Mouse (Mus musculus) retina, postnatal 1 day (tissue): ENCODE measurements at regions not wholly inside any gene's neighbourhood (a gene's known extent, or its start where the extent isn't known, plus 50 kb on each side); places are given as distances from the start of the nearest gene placed in this dataset.

ENCODE experiments used
- DNase-seq: peaks from one replicate; pipeline ENCODE4 v3.0.0-alpha.2; 2012

DNA sequence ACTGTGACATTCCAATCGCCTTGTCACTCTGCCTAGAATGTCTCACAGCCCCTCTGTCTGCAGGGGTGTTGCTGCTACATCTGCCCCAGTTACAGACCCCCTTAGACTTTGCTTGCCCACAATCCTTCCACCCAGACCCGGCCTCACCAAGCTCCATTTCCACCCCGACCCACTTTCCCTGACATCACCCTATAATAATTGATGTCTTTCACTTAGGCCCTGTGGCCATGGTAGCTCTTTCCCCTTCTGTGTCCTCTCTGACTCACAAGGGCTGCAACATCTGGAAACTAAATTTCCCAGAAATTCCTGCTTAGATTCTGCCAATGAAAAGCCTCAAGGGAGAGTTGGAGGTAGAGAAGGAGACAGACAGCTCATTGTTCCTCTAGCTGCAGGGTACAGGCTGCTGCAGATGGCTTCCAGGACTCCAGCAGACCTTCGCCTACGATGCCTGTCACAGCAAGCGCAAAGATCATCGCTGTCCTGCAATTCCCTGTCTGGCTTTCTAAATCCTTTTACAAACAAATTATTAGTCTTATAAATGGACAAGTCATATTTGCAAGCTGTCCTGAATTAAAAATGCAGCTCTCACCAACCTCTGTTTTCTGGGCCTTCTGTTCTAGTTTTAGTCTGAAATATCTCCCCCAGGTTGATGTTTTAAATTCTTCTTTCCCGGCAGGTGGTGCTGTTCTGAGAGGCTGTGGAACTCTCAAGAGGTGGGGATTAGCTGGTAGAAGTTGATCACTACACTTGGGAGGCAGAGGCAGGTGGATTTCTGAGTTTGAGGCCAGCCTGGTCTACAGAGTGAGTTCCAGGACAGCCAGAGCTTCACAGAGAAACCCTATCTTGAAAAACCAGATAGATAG, 104.9 kb upstream of the Oxgr1 start:
- DNase-seq, result peak; percentile 31

DNA sequence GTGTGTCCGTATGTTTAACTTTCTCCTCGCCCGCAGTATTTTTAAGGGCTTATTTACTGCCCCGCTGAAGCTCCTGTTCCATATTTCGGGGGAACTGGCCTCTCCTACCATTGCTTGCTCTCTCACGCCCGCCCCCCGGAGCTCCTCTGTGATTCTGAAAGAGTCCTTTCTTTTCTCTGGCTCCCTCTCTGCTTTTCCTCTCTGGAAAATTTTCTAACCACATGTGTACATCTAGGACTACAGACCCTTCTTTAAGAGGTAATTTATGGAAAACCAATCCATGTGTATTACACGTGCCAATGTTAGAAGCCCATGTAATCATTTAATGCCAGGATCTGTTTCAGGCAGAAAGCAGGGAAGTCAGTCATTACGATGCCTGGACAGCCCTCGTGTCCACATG, 106.6 kb upstream of the Oxgr1 start:
- no peak for DNase-seq

DNA sequence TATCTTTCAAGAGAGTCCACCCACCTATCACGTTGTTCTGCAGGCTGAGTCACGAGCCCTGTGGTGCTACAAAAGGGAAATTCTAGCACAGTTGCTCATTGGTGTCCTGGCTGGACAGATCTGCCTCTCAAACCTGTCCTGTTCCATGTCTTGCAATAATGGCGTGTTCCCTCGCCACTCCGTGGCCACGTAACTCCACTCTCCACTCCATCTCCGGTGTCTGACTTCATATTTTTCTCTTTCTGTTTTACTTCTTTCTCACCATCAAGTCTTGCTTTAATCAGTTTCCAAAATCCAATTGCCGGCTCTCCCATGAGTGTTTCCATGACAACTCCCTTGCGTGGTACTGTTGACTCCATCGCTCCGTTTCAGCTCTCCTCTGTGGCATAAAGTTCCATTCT, 107.1 kb upstream of the Oxgr1 start:
- DNase-seq, result no peak

DNA sequence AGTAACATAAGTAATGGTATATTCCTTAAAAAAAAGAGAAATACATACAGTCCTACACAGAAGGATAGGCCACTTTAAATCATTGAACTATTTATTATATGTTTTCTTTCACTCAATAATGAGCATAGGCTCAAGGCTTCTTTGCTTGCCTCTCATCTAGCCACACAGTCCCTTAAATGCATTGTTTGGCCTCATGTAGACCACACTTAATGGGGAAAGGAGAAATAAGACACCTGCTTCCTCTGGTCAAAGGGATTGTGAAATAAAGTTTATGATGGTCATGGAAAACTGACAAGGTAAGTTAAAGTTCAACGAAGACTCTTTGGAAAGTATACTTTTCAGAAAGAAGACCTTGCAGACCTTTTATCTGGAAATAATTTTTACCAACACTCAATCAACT, 108.4 kb upstream of the Oxgr1 start:
- DNase-seq, result no peak

DNA sequence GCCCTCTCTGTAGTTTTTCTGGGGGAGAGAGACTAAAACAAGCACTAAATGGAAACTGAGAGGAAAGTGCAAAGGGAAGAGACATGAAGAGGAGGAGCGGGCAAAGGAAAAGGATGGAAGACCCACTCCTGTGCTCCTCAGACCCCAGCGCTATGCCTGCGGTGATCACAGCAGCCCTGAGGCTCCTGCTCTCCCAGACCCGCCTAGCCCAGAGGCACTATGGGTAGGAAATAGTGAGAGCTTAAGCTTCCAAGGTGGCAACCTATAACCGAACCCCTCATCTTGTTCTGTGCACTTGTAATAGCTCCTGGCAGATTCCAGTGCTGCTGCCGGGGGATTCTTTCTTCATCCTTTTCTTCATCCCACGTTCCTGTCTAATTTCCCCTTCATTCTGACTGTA, 112.2 kb upstream of the Oxgr1 start:
- no peak for DNase-seq

DNA sequence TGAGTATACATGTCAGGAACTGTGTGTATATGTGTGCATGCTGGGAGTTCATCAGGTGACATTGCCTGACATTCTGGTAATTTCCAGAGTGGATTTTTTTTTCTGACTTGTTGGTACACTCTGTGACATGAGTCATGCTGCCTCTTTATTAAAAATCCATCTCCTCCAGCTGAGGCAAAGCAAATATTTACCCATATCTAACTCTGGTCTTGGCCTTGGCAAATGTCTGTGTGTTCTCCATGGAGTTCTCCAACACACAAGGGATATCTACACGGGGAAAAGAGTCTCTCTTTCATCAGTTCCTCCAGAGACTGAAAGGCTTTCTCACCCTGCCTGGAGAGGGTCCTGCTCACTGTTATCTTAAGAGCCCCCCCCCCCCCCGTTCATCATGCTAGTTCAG, 111.3 kb upstream of the Mbnl2 start:
- no peak for DNase-seq

DNA sequence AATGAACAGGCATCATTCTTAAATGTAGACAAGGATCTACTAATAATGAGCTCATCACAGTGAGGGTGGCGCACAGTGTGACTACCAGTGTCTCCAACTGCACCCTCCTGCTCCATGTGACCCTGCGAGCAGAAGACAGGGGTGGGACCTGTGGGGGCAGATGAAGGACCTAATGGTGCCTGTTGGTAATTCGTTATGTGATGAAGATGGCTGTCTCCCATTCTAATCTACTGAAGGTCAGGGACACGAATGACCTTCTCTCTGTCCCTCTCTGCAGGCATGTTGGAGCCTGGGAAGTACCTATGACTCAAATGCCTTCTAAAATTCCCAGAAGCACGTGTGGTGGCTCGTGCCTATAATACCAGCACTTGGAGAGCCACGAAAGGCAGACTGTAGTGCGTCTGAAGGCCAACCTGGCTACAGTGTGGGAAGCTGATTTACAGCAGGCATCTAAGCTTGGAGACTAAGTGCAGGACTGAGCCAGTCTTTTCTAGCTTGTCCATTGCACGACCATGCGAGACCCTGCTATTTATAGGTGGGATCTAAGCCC, 109.9 kb upstream of the Mbnl2 start:
- DNase-seq, result no peak

DNA sequence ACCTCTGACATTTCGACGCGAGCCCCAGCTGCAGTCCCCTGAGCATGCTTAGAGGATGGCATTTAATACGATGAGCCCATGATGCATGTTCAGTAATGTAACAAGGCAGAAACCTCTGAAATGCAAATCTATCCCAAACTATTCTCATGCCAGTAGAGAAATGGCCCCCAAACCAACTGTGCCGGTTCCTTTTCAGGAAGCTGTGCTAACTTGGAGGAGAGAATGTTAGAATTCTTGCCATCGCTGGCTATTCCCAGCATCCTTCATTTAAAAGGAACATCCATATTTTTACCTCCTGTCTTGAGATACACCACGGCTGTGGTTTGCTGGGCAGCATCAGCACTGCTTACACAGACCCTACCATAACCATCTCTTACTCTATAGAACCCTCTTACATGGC, 104.7 kb upstream of the Mbnl2 start:
- no peak for DNase-seq

DNA sequence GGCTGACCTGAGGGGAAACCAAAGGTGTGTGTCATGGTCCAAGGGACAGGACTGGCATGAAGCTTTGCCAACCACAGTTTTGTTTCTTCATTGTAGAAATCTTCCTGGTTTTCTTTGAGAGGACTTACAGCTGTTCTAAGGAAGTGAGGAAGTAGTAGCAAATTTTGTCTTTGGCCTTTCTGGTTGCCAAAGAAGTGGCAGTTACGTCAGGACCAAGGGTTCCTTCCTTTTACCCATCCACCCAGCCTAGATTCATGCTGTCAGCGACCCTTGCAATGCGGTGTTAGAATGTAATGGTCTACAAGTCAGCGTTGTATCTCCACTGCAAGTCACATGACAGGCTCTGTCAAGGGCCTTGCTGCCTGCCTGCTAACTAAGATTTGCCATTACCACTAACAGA, 103.4 kb upstream of the Mbnl2 start:
- no peak for DNase-seq

DNA sequence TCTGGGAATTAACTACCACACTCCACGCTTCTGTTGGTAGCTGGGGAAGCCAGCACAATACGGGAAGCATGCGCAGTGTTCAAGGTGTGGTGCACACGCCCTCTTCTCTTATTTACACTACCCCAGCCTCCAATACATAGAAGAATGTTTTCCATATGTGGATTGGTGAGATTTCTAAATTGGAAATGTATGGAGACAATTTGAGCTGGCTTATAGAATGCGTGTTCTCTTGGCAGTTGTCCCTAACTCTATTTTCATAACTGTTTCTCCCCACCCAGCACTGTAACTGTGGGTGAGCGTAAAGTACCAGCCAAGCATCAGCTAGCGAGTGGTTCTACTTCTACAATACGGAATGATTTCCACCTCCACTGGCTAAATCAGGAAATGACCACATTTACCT, 102.6 kb upstream of the Mbnl2 start:
- DNase-seq, result no peak

DNA sequence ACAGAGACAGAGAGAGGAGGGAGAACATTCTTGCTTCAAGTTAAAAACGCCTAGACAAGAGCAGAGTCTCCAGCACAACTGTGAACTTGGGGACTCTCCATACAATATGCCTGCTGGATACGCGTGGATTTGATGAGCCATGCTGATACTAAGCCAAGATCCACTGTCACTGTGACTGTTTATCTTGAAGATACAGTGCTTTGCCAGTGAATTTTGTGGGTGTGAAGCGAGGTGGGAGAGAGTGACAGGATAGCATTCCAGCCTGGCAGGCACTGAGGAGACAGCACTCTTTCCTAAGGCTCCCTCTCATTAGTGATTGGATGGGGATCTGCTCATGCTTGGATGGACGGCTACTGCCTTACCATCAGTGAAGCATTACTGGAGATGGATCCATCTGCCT, 100.9 kb upstream of the Mbnl2 start:
- DNase-seq, result no peak

DNA sequence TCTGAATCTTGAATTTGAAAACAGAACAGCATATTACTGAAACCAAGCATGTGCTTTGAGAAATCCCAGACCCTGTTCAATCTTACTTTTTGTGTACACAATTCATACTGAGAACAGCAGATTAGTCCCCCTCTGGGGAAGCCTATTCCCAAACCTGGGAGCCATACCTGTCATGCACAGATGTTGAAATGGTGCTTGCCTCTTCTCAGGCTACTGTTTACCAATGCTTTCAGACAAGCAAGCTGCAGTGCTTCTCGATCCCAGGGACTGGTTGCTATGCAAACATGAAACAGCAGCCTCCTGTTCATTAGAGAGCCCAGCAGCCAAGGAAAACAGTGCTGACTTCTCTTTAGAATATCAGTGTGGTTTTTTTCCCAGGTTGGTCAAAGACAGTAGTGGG, 80.3 kb upstream of the Mbnl2 start:
- DNase-seq, result no peak

DNA sequence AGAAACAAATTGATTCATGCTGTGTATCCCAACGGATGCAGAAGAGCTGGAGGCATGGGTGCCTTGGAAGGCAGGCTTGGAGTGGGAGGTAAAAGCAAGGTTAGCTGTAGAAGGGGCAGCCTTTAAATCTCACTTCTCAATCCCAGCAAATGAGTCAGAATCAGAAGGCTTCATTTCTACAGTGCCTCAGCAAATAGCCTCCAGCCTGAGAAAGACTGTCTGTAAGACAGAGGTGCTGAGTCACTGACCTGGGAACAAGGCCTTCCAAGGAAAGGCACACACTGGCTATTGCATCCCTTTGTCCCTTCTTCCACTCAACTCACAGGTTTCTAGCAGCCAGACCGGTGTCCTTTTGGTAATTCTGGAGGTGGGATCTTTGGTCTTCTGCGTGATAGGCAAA, 63.7 kb upstream of the Mbnl2 start:
- DNase-seq, result no peak

DNA sequence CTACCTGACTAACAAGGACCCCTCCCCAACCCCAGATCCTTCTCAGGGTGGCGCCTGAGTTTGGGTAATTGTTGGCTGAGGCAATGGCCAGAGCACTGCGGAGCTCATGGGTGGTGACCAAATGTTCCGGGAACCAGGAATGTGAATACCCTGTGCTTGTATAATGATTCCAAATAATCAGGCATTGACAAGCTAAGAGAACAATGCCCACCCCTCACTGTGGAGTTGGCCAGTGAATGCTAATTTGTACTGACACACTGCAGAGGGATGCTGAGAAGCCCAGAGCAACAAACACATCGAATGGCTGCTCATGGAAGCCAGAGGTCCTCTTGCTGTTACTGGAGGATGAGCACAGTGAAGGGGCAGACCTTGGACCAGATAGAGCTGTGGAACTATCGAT, 62.8 kb upstream of the Mbnl2 start:
- peak; percentile 36 for DNase-seq

DNA sequence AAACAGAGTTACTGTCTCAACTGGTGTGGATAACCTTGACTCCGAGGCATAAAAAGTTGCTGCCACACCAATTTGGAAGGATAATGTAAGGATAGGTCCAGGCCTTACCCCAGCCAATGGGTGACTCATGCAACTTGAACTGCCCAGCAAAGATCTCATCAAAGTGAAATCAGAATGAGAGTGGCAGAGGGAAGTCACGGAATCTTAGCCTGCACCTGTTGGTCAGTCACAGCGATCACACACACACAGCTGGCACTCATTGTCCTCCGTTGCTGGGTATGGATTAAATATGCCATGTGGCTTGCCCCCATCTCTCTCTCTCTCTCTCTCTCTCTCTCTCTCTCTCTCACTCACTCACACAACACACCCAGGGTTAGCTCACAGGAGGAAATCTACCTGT, 56.2 kb upstream of the Mbnl2 start:
- DNase-seq, result no peak

DNA sequence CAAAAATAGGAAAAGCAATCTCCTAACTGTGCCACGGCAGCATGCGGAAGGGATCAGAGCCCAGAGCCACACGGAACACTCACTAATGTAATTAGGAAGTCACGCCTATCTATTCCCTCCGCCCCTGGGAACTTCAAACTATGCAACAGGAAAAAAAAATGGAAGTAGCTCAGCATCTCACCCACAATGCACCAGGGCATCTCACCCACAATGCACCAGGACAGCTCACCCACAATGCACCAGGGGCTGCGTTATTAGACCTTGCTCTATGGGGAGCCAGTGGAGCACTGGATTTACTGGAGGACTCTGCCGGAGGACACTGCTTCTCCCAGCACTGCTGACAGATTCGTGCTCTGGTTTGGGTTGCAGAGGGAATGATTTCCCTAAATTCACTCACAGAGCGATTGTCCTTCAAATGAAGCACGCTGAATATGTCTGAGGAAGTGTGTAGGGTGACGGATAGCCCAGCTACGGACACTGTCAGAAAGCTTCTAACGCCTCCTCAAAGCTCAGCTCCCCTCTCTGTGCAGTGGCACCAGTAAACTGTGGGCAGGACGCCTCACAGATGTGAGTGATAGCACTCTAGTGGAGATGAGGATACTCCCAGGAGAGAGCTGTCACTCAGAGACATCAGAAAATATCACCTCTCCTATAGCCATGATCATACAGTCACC, 51.8 kb upstream of the Mbnl2 start:
- DNase-seq, result peak; percentile 32

DNA sequence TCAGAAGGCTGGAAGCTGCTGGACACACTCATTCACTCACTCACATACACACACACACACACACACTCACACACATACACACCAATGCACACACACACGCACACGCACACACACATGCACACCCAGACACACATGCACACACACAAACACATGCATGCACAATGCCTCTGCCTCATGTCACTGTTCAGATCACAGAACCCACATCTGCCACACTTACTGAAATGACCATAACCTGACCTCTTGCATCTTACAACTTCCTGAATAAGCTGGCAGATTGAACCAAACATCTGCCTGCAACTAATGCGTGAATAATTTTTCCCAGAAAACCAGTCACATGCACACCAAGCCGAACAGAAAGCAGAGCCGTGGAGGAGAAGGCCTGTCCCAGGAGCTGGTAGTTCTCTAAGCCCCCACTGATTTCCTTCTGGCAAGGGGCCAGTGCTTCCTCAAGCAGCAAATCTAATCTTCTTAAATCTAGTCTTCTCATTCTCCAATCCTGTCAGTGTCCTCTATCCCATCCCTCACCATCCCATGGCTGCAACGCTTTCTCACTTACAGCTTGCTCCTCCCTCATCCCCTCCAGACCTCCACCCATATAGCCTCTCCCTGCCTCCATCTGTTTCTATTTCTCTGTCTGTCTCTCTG, 51.1 kb upstream of the Mbnl2 start:
- peak; percentile 93 for DNase-seq

DNA sequence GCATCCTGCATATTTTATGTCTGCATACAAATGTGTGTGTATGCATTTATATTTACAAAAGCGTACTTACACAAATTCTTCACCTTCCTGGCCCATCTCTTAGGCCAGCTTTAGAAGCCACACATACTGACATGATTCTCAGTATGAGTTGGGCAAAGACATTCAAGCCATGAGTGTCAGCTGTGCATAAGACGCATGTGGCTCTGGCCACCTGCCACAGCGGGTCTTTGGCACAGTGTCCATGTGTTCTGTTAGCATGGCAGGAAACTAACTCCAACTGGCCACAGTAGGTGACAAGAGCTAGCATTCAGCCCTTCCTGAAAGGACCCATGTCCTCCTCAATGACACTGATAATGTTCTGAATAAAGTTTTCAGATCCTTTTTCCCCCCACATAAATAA, 49.8 kb upstream of the Mbnl2 start:
- DNase-seq, result peak; percentile 46
